Mouse (Mus musculus): Measurements from ENCODE around the gene Fgd1.

DNA sequence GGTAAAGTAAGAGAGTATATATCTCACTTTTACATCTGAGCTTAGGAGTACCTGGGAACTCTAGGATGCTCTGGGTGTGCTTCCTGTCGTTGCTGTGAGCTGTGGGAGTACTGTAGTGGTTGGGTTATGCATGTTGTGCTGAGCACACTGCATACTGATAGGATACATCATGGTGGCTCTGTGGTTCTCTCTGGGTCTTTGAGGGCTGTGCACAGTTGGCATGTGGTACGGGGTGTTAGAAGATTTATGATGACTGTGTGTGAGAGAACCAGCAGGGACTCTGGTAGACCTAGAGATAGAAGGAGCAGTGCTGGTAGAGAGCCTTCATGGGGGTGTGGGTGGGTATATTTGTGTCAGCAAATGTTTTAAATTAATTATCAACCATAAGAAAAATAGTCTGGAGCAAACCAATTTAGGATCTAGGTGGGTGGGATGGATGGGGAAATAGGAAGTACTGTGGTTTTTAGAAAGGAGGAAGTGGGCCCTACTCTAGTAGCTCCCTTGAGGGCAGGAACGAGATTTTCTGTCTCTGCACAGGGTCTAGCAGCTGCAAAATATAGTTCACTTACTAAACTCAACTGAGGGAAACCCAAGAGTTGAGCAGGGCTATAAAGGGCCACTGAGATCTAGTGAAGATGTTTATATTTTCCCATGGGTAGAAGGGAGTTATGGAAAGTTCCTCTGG lies 15.8 kb downstream of the Fgd1 start:
- no peak for TF ChIP-seq CTCF (conservative IDR thresholded peaks at IDR 0.05; ENCODE audit: low read length)
- TF ChIP-seq NANOG (IDR thresholded peaks at IDR 0.05; ENCODE audit: borderline replicate concordance, low read length) = no peak
